Mouse (Mus musculus) kidney, adult 18-20 months (tissue): ENCODE data around the gene Srpk2.
"Not testable (repeated sequence)": the region's sequence is repeated elsewhere in the genome, so short reads cannot be mapped to it uniquely, and the experiment has no call there.

Source experiments
- DNase-seq: peaks from one replicate; pipeline ENCODE4 v3.0.0; 2021

Gene Srpk2

DNA sequence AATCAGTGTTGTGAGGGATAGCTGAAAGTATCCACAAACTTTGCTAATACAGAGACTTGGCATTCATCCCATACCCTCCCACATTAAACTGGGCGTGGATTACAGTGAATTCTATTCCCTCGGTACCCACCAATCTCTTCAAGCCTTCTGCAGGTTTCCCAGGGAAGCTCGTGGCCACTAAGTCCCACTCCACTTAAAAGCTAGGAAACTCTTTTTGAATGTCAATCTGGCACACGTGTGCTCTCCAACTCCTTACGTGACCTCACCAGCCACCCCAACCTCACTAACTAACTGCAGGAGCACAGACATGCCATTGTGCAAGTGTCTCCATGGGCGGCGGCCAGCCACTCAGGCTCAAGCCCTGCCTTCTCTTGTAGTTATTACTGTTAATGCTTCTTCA lies 12.3 kb downstream of the Srpk2 start:
- no peak for DNase-seq

DNA sequence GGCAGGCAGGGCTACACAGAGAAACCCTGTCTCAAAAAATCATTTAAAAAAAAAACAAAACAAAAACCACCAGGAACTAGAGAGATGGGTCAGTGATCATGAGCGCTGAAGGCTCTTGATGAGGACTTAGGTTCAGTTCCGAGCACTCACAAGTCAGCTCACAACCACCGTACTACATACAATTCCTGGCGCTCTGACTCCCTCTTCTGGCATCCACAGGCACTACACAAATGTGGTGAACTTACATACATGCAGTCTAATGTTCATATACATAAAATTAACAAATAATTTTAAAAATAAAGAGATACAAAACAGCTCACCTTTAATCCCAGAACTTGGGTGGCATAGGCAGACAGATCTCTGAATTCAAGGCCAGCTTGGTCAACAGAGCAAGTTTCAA lies 13.5 kb downstream of the Srpk2 start:
- DNase-seq, result no peak

DNA sequence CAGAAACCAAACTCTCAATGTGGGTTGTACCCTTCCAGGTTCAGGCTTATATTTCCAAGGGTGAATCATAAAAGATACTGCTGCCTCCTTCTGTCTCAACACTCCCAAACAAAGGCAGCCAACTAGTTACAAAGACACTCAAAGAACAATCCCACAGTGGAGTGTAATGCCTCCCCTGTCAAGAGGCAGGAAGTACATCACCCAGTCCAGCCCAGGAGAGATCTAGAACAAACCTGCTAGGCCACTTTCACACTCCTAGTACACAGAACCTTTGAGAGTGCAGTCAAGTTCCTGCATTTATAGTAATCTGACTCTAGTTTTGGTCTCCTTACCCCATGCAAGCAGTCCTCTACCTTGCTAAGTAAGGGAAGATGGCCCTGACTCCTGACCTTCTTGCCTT lies 18.5 kb downstream of the Srpk2 start:
- DNase-seq, result no peak

DNA sequence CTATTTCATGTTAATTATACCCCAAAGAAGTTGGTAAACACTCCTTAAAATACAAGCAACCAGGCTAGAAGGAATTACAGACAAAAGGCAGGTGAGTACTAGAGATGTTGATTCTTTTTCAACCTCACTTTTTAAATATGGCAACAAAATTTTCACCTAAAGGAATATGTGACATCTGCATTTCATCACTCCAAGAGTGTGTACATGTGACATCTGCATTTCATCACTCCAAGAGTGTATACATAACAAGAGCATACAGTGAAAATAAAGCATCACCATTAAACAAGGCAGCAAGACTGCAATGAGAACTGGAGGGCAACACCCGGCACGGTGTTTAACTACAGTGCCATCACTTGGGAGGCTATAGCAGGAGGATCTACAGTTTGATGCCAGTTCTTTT lies 23.2 kb downstream of the Srpk2 start:
- no peak for DNase-seq

DNA sequence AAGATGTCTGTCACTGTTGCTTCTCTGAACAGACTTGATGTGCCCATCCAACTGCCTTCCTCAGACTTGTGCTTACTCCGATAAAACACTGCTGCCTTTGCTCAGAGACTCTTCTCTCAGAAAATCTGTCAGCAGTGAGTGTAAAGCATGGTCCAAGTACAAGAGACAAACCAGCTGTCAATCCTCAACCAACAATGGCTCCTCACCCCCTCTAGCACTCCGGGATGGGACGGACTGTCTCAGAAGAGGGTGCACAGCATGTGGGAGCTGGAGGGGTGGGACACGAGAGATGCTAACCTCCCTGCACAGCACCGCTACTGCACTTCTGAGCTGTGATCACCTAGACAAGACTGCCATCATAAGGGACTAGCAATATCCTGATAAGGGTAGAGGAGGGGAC lies 26.4 kb downstream of the Srpk2 start:
- no peak for DNase-seq

DNA sequence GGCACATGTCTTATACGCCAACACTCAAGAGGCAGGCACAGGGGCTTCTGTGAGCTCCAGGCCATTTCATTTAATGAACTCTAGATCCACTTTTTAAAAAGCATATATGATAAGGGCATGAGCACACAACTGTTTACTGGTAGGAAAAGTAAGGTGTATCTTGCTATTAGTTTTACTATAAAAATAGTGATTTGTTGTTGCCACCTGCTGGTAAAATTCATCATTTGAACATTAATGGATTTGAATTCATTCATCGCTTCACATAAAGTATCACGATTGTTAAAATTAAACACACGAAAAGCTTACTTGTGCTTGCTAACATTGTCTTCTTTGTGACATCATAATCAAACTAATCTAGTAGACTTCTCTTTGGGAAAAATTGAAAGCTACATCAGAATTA lies 27.8 kb downstream of the Srpk2 start:
- DNase-seq, result no peak

DNA sequence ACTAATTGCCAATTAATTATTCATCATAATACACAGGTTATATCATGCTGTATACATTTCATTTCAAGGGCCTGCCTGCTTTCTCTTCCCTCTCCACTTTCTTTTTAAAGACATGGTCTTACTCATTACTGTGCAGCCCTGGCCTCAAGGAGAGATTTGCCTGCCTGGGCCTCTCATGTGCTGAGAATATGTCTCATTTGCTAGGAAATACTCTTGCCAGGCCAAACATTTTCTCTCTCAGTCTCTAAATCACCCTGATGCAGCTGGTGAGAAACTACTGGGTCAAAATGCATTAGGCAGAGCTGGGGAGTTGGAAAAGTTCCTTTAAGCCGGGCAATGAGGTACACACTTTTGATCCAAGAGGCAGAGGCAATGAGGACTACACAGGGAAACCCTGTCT lies 29.4 kb downstream of the Srpk2 start:
- DNase-seq, result no peak

DNA sequence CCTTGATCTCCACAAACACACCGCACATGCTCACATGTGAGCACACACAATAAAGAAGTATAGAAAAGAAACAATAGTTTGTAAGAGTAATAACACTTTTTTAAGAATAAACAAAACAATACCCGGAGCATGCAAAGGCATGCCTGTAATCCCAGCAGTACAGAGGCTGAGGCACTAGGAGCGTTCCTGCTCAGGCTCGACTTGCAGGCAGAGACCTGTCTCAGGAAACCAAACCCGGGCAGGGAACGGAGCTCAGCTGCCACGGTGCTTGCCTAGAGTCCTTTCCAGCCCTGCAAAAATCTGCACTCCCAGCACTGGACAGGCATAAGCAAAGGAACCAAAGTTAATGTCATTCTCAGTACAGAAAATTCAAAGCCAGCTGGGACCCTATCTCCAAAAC lies 32.1 kb downstream of the Srpk2 start:
- no peak for DNase-seq

DNA sequence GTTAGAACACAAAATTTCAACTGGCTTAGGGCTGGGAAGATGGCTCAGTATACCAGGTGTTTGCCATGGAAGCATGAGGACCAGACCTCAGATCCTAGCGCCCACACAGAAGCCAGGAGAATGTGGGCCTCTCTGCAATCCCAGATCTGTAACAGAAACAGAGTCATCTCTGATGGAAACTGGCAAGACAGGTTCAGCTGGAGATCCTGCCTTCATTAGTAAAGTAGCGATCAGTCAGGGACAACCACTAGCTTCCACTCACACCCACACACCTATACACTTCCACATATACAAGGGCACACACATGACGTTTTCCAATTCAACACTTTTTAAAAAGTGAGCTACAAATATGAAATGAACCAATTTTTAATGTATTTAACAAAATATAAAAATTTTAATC lies 32.6 kb downstream of the Srpk2 start:
- no peak for DNase-seq

DNA sequence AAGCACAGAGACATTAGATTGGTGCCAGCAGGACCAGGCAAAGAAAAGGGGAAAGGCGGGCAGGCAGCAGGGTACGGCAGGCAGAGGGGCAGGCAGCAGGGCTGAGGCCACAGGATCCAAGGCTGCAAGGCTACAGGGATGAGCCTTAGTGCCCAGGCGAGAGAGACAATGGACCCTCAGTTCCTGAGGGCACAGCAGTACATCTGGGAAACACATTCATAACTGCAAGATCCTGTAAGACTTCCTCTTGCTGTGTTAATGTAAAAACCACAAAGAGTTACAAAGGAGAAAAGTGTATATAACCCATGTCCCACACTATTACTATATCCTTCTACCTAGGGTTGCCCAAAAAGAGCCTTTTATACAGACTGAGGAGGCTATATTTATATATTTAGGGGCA lies 33.9 kb downstream of the Srpk2 start:
- DNase-seq, result no peak

DNA sequence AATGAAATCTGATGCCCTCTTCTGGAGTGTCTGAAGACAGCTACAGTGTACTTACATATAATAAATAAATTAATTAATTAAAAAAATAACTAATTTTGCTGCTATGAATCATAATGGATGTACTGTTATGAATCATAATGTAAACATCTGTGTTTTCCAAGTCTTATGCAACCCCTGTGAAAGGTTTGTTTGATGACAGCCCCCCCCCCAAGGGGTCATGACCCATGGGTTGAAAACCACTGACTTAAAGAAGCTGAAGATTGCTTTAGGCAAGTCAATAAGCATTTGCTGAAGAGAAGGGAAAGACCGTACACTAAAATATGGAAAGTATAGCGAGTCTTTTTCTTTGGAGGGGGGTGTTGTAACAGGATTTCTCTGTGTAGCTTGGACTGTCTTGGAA lies 35.2 kb downstream of the Srpk2 start:
- DNase-seq, result no peak

DNA sequence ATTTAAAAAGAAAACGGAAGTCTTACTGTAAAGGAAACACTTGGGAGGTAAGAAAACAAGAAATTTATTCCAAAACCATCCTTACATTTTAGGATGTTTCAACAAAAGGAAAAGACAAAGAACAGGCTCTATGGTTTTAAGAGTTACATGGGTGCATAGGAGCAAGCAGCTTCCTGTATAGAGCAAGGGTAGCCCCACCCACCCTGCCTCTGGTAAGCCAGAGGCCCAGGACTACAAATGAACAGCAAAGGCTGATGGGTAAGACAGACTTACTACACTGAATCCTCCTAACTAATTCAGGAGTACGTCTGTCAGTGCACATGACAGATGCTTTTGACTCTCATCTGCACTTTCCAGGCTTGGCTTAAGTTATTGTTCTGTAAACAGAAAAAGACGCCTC lies 38.7 kb downstream of the Srpk2 start:
- DNase-seq, result no peak

DNA sequence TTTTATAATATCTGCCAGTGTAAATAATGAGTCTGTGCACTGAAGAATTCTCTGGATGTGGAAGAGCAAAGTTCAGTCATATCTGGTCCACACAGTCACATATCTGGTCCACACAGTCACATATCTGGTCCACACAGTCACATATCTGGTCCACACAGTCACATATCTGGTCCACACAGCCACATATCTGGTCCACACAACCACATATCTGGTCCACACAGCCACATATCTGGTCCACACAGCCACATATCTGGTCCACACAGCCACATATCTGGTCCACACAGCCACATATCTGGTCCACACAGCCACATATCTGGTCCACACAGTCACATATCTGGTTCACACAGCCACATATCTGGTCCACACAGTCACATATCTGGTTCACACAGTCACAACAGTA lies 45.2 kb downstream of the Srpk2 start:
- DNase-seq, result not testable (repeated sequence)

DNA sequence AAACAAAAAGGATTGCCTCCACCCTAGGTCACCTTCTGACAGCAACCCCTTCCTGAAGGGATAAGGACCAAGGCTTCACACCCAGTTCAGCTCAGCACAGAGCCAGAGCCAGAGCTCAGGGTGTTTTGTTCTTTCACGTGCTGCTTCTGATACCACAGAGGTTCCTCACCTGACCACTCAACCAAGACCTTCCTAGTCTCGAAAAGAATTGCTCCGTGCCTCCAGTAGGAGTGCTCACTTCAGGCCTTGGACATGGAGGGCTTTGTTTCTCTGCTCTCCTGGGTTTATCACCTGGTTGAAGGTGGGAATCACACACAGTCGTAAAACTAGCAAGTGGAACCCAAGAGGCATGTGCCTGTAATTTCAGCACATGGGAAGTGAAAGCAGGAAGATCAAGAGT lies 46.4 kb downstream of the Srpk2 start:
- DNase-seq, result no peak

DNA sequence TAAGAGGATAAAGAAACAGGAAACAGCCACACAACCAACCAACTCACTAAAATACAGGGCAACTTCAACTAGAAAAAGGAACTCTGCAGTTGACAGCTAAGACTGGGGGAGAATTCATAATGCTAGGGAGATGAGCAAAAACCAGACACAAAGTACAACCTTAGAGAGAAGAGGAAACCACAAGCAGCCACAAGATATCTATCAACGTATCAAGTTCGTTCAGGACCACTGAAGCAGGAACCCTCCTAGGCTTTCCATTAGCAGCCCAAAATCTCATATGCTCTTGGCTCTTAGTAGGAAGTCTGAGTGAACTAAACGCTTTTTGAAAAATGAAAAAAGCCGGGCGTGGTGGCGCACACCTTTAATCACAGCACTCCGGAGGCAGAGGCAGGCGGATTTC lies 47.1 kb downstream of the Srpk2 start:
- DNase-seq, result no peak

DNA sequence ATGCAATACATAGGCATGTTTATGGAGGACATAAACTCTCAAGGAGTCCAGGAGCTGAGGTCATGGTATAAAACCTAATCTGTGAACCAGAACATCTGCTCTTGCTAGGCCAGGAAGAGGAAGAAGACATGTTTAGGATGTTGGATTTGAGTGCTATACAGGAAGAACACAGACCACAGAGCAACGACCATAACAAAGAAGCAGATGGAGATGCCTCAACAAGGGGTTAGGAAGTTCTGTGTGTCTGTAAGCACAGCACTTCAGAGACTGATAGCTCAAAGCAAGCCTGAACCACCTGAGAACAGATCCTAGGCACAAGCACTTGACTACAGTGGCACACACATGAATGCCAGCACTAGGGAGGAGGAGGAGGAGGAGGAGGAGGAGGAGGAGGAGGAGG lies 52.9 kb downstream of the Srpk2 start:
- DNase-seq, result no peak

DNA sequence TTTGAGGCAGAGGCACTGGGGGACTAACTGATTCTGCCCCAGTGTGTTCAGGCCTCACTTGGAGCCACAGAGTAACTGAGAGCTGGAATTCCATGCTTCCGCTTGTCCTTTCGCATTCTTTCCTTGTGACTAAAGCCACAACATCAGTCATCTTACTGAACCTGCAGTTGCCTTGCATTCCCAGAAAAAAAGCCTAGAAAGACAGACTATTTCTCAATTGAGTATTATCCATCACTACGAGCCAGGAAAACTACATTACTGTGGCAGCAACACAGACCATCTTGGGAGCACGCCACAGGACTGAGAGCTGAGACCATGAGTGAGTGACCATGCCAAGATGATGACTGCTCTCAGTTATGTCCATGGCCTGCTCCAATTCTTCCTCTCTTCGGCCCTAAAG lies 57.2 kb downstream of the Srpk2 start:
- DNase-seq, result no peak

DNA sequence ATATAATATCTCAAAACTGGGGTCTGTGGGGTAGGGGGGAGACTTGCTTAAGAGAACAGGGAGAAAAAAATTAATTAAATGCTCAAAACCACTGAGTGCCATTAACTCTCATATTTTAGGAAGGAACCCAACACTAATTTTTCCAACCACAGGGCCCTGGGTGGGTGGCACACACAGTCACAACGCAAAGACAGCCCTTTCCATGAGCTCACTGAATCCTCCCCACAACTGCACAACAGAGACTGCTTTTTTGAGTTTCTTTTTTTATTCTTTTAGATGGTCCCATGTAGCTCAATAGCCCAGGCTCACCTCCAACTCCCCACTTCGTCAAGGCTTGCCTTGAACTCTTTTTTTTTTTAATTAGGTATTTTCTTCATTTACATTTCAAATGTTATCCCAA lies 58.2 kb downstream of the Srpk2 start:
- DNase-seq, result no peak

DNA sequence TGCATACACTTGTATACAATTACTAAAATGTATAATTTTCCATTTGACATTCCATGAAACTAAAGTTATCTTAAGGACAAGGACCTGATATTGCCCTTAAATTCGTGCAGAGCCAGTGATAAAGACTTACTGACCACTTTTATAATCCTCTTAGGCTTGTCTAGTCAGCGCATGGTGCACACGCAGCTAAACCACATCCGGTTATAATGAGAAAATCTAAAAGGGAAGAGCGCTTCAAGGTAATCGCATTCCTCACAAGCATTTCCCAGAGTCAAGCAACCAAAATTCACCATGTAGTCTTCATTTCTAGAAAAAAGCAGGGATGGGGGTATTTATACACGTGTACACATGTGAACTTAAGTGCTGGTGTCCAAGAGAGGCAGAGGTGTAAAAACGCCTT lies 63.8 kb downstream of the Srpk2 start:
- no peak for DNase-seq

DNA sequence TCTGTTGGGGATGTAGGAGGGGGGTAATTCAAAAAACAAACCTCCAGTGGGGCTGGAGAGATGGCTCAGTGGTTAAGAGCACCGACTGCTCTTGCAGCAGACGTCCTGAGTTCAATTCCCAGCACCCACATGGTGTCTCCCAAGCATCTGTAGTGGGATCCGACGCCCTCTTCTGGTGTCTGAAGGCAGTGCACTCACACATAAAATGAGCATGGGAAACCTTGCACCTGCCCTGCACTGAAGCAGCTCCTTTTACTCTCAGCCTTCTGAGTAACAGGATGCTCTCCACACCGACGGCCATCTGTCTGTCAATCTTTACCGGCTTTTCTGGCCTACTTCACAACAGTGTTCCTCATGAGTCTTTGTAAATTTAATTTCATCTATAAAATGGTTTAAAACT lies 65.8 kb downstream of the Srpk2 start:
- no peak for DNase-seq

DNA sequence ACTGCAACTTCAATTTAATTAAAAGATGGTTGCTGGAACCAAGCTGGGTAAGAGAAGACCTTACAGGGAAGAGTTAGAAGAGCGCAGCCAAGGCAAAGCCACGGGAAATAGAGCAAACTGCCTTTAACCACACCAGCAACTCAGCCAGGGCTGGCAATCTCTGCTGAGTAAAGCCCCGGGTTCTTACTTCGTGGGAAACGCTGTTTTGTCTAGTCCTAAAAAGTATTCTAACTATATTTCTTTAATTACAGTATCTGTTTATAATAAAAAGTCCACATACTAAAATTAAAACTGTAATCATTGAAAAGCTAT lies 67.4 kb downstream of the Srpk2 start:
- DNase-seq, result peak; percentile 66

DNA sequence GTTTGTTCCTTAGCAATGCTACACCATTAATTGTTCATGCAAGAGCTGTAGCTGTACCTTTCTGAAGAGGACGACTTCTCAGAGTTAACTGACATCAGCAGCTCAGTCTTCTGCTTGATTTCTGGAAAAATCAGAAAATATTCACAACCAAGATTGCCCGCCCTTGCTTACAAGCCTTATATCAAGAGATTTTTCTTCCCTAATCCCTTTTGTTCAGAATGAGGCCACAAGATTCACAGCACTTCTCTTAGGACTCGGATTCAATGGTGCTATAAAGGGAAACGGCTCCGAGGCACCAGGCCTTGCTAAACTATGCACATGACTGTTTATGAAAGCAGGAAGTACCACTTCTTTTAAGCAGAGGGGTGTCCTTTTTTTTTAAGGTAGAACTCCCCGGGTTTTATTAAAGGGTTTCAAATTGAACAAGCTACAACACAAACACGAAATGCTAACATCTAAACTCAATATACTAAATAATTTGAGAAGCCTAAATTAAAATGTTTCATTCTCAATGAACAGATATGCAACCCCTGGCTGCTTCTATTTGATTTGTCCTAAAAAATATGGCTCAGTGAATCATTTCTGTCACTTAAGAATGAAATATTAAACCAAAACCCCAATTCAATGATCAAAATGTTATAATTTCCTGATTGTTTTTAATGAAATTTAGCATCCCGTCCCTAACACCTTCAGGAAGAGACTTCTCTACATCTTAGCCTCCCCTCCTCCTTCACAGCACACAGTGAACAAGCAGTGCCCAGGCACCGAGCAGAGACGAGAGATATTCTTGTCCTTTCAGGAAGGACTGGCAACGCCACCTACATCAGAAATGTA lies 67.9 kb downstream of the Srpk2 start:
- peak; percentile 48 for DNase-seq

DNA sequence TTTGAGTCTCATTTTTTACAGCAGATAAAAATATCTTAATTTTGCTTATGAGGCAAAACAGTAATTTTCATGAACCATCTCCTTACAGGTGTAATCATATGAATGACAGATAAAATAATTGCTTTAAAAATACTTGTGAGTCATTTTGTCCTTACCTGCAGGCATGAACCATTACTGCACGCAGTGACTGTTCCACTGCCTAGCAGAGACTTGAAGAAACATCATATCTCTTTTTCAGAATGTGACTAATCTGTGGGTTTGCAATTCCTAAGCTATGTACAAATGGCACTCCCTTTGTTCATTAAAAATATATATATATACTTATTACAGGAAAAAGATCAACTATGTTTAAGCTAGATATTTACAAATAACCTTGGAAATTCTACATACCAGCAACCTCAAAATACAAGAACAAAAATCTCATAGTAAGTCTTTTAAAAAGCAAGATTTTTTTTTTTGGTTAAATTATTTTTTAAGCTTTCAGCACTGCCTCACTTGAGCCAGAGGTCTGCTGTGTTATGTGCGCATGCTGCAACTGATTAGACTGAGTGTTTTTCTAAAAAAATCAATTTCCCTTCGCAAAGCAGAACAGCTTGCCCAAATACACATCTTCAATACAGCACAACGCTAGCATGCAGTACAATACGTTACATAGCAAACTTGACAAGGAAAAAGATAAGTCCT lies 68.7 kb downstream of the Srpk2 start:
- no peak for DNase-seq

DNA sequence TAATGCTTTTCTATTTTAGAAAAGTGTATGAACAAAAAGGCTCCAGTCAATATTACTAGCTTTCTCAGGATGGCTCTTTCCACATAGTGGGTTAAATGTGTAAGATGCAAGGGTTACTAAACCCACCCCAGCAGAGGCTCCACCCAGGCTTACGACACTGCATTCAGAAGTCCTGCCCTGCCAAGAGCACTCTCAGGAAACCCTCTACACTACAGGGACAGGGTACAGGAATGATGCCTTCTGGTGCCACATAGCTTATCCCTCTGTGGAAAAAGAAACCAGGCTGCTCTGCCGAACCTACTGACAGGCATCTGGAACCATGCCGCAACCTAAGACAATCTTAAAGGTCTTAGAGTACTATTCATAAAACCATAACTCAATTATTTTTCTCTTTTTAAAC lies 71.6 kb downstream of the Srpk2 start:
- DNase-seq, result no peak
